Mouse (Mus musculus): ENCODE measurements at regions not wholly inside any gene's neighbourhood (a gene's known extent, or its start where the extent isn't known, plus 50 kb on each side); places are given as distances from the start of the nearest gene placed in this dataset.
"Not testable (repeated sequence)": the region's sequence is repeated elsewhere in the genome, so short reads cannot be mapped to it uniquely, and the experiment has no call there.

DNA sequence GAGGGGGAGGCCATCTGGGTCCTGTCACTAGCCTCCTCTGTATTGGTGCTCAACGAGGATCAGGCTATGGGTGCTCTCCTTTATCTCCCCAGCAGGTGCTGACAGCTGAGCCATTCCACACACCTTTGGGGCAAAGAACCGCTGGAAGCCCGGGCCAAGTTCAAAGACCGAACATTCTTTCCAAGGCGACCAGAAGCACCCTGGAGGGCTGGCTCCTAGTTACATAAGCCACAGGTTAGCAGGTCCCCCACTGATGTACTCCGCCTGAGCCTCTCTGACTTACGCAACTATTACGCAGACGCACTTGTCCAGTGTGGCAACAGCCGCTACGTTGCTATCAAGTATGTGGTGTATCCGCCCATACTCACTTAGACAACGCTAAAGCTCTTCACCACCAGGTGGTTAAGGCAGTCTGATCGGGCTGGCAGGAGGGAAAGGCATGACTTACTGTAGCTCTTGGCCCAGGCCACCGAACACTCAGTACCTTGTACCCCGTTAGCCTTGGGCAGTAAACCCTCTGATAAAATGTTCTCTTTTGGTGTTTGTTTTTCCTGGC lies 69.2 kb downstream of the Gm33543 start:
- DNase-seq: peak; percentile 36

DNA sequence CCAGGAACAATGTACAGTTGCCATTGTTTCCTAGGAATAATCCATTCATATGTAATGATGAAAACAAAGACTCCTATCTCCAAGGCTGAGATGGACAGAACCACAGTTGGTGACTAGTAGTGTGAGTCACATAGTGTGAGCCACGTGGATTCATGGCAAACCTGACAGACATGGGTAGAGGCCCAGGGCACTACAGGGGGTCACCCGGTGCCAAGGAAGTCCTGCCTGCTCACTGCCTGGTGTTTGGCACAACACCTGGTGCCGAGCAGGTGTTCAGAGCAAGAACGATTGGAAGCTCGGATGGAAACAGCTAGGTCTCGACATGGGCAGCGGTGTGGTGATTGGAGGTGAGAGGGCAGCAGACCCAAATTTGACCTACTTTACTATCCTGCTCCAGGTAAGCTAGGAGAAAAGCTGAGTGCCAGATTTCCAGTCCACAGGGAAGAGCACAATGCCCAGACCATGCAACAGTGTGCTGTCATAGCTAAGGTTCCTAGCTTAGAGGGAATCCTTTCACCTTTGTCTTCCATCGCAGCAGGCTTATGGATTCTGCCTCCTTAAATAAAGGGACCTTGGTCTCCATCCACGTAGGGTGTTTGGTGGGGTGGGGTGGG lies 69.8 kb downstream of the Gm33543 start:
- DNase-seq: no peak

DNA sequence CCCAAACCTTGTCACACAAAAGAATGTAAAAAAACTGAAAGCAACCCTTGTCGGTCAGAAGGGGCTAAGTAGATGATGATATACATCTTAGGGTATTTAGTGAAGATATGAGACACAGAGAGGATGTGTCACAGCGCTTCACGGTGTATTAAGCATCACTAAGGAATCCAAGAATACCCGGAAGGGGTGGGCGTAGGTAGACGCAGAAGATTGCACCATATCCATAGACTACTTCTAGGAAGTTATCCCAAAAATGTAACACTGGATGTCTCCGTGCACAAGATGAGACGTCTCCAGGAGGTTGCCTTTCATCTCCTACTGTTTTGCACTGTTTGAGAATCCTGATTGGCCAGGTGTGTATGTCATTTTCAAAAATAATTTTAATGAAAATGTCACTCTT lies 73.8 kb downstream of the Gm33543 start:
- DNase-seq: no peak

DNA sequence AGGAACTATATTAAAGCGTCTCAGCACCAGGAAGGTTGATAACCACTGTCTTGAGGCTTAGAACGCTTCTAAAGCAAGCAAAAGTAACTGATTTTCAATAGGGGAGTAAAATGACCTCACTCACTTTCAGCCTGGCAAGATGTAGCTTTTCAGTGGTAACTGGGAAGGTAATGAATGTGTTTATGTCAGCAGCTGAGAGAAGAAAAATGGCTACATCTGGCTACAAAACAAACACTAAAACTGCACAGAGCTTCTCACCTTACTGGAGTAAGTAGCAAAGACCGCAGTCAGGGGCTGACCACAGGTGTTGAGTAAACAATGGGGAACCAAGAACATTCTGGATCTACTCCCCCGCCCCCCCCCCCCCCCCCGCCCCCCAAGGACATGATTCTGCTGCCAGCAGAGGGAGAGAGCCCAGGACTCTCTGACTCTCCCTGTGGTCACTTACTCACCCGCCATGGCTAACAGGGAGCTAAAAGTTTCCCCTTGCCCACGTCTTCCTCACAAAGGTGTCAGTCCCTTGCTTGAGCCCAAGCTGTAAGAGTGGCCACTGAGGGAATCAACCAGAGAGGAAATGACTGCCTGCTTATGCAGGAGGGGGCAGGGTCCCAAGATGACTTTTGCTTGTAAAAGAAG lies 75.1 kb downstream of the Gm33543 start:
- DNase-seq: no peak

DNA sequence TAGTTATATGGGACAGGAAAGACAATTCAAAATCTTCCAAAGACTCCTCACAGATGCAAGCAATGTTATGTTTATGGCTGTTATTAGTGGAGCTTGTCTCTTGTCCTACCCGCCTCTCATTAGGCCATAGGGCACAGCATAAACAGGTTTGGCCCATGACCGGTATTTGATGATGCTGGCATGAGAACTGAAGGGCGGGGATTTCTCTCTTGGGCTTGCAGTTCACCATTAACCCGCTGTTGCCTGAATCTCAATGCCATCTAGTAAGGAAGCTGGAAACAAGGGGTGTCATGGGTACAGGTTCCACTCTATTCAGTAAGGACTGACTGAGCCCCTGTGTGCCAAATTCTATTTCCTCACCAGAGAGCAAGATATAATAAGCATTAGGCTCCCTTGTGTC lies 78.6 kb downstream of the Gm33543 start:
- peak; percentile 39 for DNase-seq

DNA sequence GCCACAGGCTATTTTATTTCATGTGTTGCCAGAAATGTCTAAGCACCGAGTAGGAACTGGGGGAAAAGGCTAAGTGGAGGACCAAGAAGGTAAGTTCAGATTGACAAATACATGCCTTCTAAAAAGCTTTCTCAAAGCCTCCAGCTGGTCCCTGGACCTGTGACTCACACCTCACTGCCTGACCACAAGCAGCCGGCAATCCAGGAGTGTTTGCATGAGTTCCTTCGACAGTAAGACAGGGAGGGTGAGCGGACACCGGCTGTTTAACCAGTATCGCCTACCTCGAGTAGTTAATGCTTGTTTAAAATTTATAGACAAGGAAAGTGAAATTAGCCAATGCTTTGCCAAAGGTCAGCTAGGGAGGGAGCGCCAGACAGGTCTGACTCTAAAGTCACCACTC lies 80.1 kb downstream of the Gm33543 start:
- DNase-seq: peak; percentile 25

DNA sequence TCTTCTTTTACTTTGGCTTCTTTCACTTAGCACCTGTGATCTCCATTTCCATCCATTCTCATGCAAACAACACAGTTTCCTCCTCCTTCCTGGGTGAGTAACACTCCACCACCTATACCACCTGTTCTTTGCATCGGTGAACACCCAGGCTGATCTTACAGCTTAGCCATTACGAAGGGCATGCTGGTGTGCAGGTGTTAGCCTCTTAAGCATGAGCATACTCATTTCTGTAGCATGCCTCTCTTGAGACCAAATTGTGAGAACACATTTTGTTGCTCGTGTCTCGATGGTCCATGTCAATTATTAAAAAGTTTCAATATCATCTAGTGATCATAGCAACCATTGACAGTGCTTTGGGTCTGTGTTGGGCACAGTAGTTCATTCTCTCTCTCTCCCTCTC lies 80.8 kb downstream of the Gm33543 start:
- no peak for DNase-seq

DNA sequence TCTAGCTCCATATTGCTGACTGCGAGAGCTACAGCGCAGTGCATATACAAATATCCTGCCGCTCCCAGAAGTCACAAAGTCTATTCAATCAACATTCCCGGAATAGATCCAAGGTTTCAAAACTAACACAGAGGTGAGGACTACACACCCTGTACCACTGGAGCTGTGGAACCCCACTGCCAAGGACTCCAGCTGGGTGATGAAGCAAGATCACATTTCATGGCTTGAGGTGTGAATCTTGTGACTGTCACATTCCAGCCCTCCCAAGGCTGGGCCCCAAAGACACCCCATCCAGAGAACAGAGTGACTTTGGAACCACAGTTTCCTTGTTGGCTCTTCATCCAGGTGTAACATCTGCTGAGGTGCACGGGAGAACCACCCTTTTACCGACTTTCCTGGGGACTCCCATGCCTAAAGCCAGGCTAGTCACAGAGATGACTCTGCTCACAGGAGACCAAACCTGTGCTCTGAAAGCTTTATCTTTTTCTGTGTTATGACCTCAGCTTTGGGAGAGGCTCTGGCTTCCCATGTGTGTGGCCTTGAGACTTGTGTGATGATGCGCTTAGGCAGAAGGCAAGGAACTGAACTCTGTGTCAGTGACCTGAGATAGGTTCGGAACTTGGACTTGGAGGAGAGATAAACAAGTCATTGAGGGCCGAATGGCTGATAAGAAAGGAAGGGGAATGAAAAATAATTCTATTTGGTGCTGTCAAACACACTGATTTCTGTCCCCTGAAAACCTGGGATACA lies 82.4 kb downstream of the Gm33543 start:
- DNase-seq: no peak

DNA sequence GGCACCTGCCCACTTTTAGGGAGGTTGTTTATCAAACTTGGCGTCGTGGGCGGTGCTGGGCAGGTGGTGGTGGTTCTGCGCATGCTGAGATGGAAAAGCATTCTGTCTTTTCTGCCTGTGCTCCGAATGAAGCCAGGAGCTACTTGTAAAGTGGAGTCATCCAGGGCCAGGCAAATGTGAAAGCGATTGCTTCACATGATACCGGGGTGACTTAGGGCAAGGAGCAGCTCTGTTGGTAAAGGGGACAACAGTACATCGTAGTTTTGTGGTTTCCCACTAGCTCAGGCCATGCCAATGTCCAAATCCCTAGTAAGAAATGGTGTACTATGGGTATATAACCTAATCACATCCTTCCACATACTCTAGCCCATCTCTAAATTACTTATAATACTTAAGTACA lies 84.5 kb downstream of the Gm33543 start:
- DNase-seq: no peak

DNA sequence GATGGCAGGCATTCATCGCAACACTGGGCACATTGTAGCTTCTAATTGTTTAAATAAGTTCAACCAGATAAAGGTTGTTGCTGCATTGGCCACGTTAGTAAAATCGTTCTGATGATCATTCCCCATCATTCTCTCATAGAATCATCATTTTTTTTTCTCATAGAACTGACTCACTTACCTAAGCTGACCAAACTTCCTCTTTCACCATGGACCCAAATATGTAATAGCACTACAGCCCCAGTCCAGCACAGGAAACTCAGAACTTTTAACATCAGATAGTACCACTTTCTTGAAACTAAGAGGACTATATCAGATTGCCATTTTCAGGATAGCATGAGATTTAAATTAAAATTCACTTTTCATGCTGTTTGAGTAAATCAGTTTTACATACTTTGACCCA lies 82.2 kb upstream of the Anapc15-ps start:
- no peak for DNase-seq

DNA sequence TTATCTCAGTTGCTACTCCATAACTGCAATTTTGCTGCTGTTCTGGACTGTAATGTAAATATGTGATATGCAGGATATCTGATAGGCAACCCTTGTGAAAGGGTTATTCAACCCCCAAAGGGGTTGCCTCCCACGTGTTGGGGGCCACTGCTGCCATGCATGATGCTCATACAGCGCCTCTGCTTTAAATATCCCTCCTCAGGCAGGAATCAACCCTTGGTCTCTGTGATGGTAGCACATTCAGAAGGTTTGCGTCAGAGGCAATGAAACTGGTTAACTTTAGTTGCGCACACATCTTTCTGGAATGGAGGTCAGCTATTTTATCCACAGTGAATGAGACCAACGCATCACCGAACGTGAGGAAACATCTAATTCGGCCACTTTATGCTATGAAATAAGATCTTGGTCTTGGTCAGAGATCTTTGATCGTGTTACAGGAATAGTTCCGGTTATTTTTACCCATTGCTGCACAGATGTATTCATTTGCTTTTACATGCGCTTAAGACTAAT lies 80.2 kb upstream of the Anapc15-ps start:
- DNase-seq: no peak

DNA sequence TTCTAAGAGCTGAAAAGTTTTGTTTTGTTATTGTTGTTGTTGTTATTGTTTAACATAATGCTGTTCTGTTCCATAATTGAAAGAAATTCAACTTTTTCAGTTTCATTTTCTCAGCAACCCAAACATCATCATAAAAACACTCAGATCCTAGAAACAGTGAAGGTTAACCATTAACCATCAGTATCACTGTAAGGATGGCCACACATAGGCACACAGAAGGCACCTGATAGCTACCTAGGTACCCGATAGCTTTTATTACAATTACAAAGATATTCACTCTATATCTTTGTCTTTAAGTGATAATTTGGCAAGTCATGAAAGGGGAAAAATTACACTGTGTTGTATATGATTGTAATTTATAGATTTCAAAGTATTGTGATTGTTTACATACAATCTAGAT lies 75.1 kb upstream of the Anapc15-ps start:
- DNase-seq: no peak

DNA sequence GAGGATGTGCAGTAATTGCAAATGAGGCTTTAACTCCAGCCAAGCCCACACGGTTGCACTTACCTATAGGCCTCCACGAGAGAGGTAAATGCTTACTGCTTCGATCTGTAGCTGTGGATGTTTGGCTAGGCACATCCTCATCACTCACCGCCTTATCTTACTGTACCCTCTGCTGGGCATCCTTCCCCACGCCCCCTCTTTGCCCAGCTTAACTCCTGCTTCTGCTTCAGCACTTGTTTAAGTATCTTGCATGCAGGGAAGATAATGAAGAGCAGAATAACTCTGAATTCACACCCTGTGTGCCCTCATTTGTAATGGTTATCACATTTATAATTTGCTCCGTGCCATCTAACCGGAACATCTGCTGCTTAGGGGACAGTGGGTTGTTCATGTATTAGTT lies 74.7 kb upstream of the Anapc15-ps start:
- no peak for DNase-seq

DNA sequence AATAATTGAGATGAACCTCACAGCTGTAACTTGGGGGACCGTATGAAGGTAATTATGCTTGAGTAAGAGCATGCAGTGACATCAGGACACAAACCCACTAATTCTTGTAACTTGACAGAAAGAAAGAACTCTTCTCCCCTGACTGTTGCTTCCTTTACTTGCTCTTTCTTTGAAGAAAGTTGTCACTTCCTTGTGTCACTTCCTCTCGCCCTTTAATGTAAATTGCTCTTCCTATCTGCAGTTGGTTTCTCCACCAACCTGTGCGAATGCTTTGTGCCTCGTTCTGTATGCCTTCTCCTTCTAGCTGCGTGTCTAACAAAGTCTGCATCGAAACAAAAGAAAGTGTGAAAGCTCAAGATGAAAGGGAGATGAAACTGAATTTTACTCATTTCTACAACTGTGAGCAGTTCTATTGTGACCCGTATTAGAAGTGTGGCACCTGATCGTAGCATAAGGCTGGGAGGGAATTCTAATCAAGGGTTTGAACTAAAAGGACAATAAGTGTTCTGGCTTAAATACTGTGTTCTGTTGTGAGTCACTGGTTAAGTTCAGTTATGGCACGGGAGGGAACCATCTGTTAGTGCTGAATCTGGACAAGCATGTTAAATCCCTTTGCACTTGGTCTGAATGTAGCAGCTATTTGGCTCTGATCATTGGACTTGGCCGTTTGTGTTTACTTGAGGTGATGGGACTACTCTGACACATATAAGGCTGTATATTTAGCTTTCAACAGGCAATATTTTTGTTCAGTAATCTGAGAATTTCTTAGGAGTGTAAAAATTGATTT lies 72.8 kb upstream of the Anapc15-ps start:
- no peak for DNase-seq

DNA sequence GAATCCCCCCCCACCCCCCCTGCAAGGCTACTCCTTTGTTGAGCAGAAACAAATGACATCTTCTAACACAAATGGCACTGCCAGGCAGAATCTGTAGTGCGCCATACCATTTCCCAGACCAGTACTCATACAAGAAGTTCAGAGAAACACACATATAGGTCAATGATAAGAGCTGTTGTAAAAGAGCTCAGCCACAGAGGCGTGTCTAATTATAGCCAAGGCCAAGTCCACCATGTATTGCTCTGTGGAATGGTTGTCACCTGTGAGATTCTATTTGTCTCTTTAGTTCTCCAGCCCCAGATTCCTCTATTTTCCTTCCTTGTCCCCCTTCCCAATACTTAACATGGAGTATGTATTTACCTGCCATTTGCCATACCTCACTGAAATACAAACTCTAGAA lies 72.0 kb upstream of the Anapc15-ps start:
- DNase-seq: no peak

DNA sequence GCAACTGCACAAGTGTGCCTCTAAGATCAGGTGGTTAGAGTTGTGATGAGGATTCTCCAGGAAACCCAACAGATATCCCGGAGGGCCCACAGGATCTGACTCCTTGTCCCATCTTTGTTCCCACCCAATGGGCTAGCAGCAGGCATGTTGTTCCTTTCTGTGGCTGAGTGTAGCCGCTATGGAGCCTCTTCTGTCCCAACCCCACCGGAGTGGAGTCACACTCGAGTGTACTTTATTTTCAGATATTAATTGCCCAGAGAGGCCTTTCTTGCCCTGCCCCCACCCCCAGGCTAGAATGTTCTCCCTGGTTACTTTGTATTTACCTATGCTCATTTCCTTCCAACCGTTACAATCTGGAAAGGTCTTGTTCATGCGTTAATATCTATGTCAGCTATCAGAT lies 70.4 kb upstream of the Anapc15-ps start:
- DNase-seq: peak; percentile 15

DNA sequence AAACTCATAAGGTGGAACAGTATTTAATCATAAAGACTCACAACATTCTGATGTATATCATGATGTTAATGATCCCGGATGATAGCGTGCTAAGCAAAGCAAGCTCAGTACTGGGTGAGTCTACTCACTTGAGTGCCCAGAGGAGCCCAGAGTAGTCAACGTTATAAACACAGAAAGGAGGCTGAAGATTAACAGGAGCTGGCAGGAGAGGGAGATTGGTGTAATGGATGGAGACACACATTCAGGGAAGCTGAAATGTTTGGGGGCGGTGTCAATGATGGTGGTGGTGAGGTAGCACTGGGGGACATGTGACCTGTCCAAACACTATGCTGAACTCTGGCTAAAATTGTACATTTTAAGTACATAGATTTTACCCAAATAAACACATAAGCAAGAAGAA lies 66.2 kb upstream of the Anapc15-ps start:
- DNase-seq: no peak

DNA sequence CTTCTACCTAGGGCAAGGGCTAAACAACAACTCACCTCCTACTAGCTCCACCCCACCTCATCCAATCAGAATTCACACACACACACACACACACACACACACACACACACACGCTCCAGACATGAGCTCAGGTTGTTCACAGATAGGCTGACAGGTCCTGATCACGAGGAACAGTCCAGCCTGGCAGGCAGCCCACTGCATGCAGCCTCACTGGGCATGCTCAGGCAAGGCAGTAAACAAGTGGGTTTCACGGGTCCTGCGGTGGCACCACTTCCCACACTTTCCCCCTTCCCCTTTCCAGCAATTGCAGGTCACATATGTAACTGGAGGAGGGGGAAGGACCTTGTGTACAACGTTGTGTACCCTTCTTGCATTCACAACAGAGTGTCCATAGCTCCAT lies 63.5 kb upstream of the Anapc15-ps start:
- DNase-seq: not testable (repeated sequence)

DNA sequence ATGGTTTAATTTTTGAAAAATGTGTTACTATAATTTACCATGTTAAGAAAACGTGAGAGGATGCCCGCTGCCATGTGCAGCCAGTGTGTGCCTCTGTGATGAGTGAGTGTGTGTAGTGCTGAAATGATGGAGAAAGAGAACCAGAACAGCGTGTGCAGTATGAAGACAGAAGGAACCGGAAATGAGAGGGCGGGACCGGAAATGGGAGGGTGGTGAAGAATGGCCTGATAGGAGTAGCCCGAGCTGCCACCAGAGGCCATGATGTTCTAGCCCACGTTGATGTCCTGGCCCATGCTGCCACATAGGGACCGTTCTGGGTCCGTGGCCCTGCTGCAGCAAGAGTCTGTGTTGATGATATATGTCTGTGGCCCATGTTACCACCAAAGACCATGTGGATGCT lies 57.8 kb upstream of the Anapc15-ps start:
- no peak for DNase-seq

DNA sequence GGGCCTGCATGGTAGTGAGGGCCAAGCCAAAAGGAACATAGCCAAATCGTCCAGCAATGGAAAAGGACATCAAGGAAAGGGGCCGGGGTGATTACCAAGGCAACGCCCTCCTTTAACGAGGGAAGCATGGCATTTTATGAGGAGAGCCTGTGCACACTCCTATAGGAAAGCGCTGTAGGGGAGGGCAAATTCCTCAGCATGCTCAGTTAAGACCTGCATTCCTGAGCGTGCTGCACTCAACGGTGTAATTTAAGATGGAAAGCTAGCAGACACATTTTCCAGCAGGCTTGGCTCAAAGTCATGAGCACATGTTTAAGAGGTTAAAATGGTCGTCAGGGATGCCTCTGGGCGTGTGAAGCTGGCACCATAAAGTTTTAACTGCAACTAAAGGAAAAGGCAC lies 56.6 kb upstream of the Anapc15-ps start:
- peak; percentile 53 for DNase-seq

DNA sequence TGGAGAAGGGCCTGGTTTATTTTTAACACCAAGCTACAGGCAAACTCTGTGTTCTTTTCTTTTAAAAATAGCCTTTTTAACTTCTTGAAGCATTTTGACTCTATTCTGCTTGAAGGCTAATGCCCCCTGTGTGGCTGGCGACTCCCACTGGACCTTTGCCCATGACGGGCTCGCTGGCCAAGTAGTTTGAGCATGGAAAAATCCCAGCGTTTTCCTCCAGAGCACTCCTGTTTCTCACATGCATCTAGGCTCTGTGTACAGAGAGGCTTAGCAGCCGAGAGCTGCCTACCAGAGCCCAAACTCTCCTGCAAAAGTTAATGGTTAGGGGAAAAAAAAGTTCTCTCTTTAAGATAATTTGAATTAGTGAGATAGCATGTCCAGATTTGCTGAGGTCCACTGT lies 52.7 kb upstream of the Anapc15-ps start:
- DNase-seq: peak; percentile 82

DNA sequence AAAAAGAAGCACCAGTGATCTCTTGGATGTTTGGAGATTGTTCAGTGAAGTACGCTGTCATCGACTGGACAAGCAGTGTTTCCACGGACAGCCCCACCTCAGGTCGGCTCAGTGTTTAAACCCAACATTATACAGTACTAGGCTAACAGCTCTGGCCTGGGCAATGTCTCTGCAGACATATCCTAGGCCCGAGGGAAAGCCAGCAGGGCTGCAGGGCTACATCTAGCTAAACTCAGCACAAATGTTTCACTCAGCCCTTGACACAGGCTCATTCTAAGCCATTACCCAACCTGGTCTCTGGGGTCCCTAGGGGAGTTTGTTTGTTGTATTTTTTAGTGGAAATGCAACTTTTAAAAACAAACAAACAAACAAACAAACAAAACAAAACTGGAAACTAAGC lies 52.1 kb upstream of the Anapc15-ps start:
- DNase-seq: no peak
